Mouse (Mus musculus): Measurements from ENCODE around the gene 1500009L16Rik. TPM values are rescaled to one million over a fixed set of nuclear protein-coding genes. Genes with fewer than 3 reads are reported as not detected.

The 1500009L16Rik gene
- polyA plus RNA-seq, 1 experiment: not detected

GRCm38 (mm10) chr10:83724351-83725059 lies 1.8 kb downstream of the 1500009L16Rik start:
- Histone ChIP-seq H3K4me3 (no peak overlapping the region), H3K4me2 (ENCODE audit: low read depth) (no peak overlapping the region)

GRCm38 (mm10) chr10:83726164-83726563 lies 3.5 kb downstream of the 1500009L16Rik start:
- Histone ChIP-seq H3K4me3 (no peak overlapping the region), H3K79me2 (ENCODE audit: control insufficient read depth, insufficient read depth) (no peaks in the 10 kb centered on the region), H3ac (ENCODE audit: control insufficient read depth, insufficient read length) (no peak overlapping the region), H3K36me3 (ENCODE audit: control insufficient read depth, insufficient read depth) (no peaks in the 10 kb centered on the region), H3K4me2 (ENCODE audit: low read depth) (no peak overlapping the region), H3K27me3 (ENCODE audit: control insufficient read depth, insufficient read depth, insufficient read length) (peaks cover 11% of the 10 kb centered on the region)
- TF ChIP-seq USF1 (IDR thresholded peaks at IDR 0.05; ENCODE audit: low read depth) (no peak), POLR2AphosphoS2 (IDR thresholded peaks at IDR 0.05; ENCODE audit: insufficient read length, low read depth) (no peak), MAX (IDR thresholded peaks at IDR 0.05; ENCODE audit: low read depth) (no peak), POLR2A (IDR thresholded peaks at IDR 0.05; ENCODE audit: insufficient read length, low read depth) (no peak), E2F4 (IDR thresholded peaks at IDR 0.05; ENCODE audit: insufficient read depth) (no peak), MYOG (IDR thresholded peaks at IDR 0.05; ENCODE audit: control insufficient read depth in 1 of 3, insufficient read depth in 1 of 3, insufficient read length in 2 of 3, low read depth in 2 of 3) (no peak), MYOD1 (IDR thresholded peaks at IDR 0.05; ENCODE audit: control insufficient read depth in 1 of 3, insufficient read length in 2 of 3, low read depth in 2 of 3) (no peak), REST (IDR thresholded peaks at IDR 0.05; ENCODE audit: insufficient read depth, insufficient read length) (no peak), TCF3 (IDR thresholded peaks at IDR 0.05; ENCODE audit: insufficient read length, low read depth) (no peak), TCF12 (IDR thresholded peaks at IDR 0.05; ENCODE audit: insufficient read depth, poor library complexity, severe bottlenecking) (no peak), SRF (IDR thresholded peaks at IDR 0.05; ENCODE audit: control insufficient read depth, insufficient read length, low read depth) (no peak), CEBPB (IDR thresholded peaks at IDR 0.05; ENCODE audit: insufficient read depth, poor library complexity, severe bottlenecking) (no peak)

More at GRCm38 (mm10) chr10:83724351-83725059, 1.8 kb downstream of the 1500009L16Rik start:
- Histone ChIP-seq H3K27me3 (ENCODE audit: control insufficient read depth, insufficient read depth, insufficient read length) (peaks cover 11% of the 10 kb centered on the region), H3K79me2 (ENCODE audit: control insufficient read depth, insufficient read depth) (no peaks in the 10 kb centered on the region), H3K36me3 (ENCODE audit: control insufficient read depth, insufficient read depth) (no peaks in the 10 kb centered on the region), H3ac (ENCODE audit: control insufficient read depth, insufficient read length) (no peak overlapping the region)
- TF ChIP-seq SRF (IDR thresholded peaks at IDR 0.05; ENCODE audit: control insufficient read depth, insufficient read length, low read depth): no peak
- TF ChIP-seq USF1 (IDR thresholded peaks at IDR 0.05; ENCODE audit: low read depth): no peak
- no peak for TF ChIP-seq CEBPB (IDR thresholded peaks at IDR 0.05; ENCODE audit: insufficient read depth, poor library complexity, severe bottlenecking)
- TF ChIP-seq MYOD1 (IDR thresholded peaks at IDR 0.05; ENCODE audit: control insufficient read depth in 1 of 3, insufficient read length in 2 of 3, low read depth in 2 of 3): no peak
- TF ChIP-seq REST (IDR thresholded peaks at IDR 0.05; ENCODE audit: insufficient read depth, insufficient read length): no peak
- TF ChIP-seq E2F4 (IDR thresholded peaks at IDR 0.05; ENCODE audit: insufficient read depth): no peak
- TF ChIP-seq TCF12 (IDR thresholded peaks at IDR 0.05; ENCODE audit: insufficient read depth, poor library complexity, severe bottlenecking): no peak
- no peak for TF ChIP-seq TCF3 (IDR thresholded peaks at IDR 0.05; ENCODE audit: insufficient read length, low read depth)
- no peak for TF ChIP-seq MAX (IDR thresholded peaks at IDR 0.05; ENCODE audit: low read depth)
- TF ChIP-seq MYOG (IDR thresholded peaks at IDR 0.05; ENCODE audit: control insufficient read depth in 1 of 3, insufficient read depth in 1 of 3, insufficient read length in 2 of 3, low read depth in 2 of 3): no peak
- no peak for TF ChIP-seq POLR2AphosphoS2 (IDR thresholded peaks at IDR 0.05; ENCODE audit: insufficient read length, low read depth)
- TF ChIP-seq POLR2A (IDR thresholded peaks at IDR 0.05; ENCODE audit: insufficient read length, low read depth): no peak

GRCm38 (mm10) chr10:83727846-83728245 lies 5.2 kb downstream of the 1500009L16Rik start:
- no peak overlapping the region for H3K4me3 ChIP-seq
- TF ChIP-seq E2F4 (IDR thresholded peaks at IDR 0.05; ENCODE audit: insufficient read depth) (no peak), MYOG (IDR thresholded peaks at IDR 0.05; ENCODE audit: control insufficient read depth in 1 of 3, insufficient read depth in 1 of 3, insufficient read length in 2 of 3, low read depth in 2 of 3) (no peak), MYOD1 (IDR thresholded peaks at IDR 0.05; ENCODE audit: control insufficient read depth in 1 of 3, insufficient read length in 2 of 3, low read depth in 2 of 3) (no peak)
- no peak overlapping the region for H3ac ChIP-seq (ENCODE audit: control insufficient read depth, insufficient read length)
- no peak overlapping the region for H3K4me2 ChIP-seq (ENCODE audit: low read depth)
- H3K36me3 ChIP-seq (ENCODE audit: control insufficient read depth, insufficient read depth): no peaks in the 10 kb centered on the region
- no peaks in the 10 kb centered on the region for H3K79me2 ChIP-seq (ENCODE audit: control insufficient read depth, insufficient read depth)
- peaks cover 4% of the 10 kb centered on the region for H3K27me3 ChIP-seq (ENCODE audit: control insufficient read depth, insufficient read depth, insufficient read length)

GRCm38 (mm10) chr10:83728529-83728928 lies 5.9 kb downstream of the 1500009L16Rik start:
- H3ac ChIP-seq (ENCODE audit: control insufficient read depth, insufficient read length): no peak overlapping the region
- H3K79me2 ChIP-seq (ENCODE audit: control insufficient read depth, insufficient read depth): no peaks in the 10 kb centered on the region
- TF ChIP-seq REST (IDR thresholded peaks at IDR 0.05; ENCODE audit: insufficient read depth, insufficient read length) (no peak), USF1 (IDR thresholded peaks at IDR 0.05; ENCODE audit: low read depth) (no peak), SRF (IDR thresholded peaks at IDR 0.05; ENCODE audit: control insufficient read depth, insufficient read length, low read depth) (no peak), TCF12 (IDR thresholded peaks at IDR 0.05; ENCODE audit: insufficient read depth, poor library complexity, severe bottlenecking) (no peak), MYOD1 (IDR thresholded peaks at IDR 0.05; ENCODE audit: control insufficient read depth in 1 of 3, insufficient read length in 2 of 3, low read depth in 2 of 3) (no peak), E2F4 (IDR thresholded peaks at IDR 0.05; ENCODE audit: insufficient read depth) (no peak), CEBPB (IDR thresholded peaks at IDR 0.05; ENCODE audit: insufficient read depth, poor library complexity, severe bottlenecking) (no peak), POLR2A (IDR thresholded peaks at IDR 0.05; ENCODE audit: insufficient read length, low read depth) (no peak), POLR2AphosphoS2 (IDR thresholded peaks at IDR 0.05; ENCODE audit: insufficient read length, low read depth) (no peak), TCF3 (IDR thresholded peaks at IDR 0.05; ENCODE audit: insufficient read length, low read depth) (no peak), MYOG (IDR thresholded peaks at IDR 0.05; ENCODE audit: control insufficient read depth in 1 of 3, insufficient read depth in 1 of 3, insufficient read length in 2 of 3, low read depth in 2 of 3) (no peak), MAX (IDR thresholded peaks at IDR 0.05; ENCODE audit: low read depth) (no peak)
- no peaks in the 10 kb centered on the region for H3K36me3 ChIP-seq (ENCODE audit: control insufficient read depth, insufficient read depth)
- H3K4me3 ChIP-seq: no peak overlapping the region
- no peak overlapping the region for H3K4me2 ChIP-seq (ENCODE audit: low read depth)
- H3K27me3 ChIP-seq (ENCODE audit: control insufficient read depth, insufficient read depth, insufficient read length): no peaks in the 10 kb centered on the region
